Mouse (Mus musculus): ENCODE measurements around the gene Fam173a.
A peak's percentile ranks its signal among the peaks of the same experiment; 100 is the strongest.

Fam173a gene

DNA sequence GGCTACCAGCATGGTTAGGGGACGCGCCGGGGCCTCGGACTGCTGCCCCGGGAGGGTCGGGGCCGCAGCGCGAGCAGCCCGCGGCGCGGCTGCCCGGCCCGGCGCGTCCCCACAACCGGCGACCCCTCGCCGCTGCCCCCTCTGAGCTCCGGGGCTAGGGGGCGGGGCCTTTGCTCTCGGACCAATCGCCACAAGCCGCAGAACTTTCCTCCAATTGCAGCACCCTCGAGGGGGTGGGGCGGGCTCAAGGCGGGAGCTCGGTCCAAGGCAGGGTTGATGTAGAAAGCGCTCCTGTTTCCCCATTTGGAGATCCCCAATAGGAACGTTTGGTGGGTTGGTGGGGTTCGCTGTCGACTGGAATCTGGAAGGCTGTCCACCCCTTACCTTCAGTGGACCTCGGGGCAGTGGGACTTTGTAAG is 4.3 kb upstream of the Fam173a start, which contains the start of gene Metrn:
Metrn (minus strand) TSS at position 186 of the 419 bp plus-strand sequence.
- peak; percentile 95 for DNase-seq (ENCODE audit: low spot score)

DNA sequence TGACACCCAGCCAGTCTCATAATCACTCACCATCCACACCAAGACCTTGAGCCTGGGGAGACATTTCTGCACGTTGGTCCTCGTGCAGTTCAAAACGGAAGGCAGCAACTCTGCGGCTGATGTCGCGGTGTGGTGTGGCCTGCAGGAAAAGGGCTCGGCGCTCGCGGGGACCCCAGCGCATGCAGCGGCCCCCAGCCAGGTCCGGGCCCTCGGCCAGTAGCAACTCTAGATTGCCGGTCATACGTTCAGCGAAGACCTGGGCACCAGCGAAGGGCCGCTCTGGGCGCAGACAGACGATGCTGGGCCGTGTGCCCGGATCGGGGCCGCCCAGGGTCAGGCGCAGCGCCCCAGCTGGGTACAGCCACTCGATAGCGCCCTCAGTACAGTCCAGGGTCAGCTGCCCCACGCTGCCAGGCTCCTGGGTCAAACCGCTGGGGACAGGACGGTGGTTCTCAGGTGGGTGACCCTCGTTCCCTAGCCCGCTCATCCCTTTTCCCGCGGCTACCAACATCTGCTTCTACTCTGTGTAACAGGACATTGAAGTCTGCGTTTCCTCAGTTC is 3.6 kb upstream of the Fam173a start:
- DNase-seq (ENCODE audit: low spot score): peak; percentile 55

DNA sequence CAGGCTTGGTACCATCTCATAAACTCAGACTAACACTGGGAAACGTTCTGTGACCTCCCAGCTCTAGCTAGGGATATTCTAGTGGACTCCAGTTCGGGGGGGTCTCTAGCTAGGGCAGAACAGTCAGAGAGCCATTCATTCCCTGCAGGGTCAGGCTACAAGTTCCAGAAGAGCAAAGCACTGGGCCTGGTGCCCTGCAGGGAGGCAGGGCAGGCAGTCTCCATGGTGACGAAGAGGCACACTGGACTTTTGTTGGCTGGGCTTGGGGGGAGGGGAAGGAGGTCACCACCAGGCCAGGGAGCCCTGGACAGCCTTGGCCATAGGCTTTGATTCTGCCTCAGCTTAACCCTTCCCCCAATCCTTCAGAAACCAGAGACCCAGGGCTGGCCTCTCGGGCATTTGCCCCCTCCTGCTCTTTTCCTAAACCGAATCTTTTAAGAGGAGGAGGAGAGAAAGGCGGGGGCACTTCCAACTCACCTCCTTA is 3.0 kb upstream of the Fam173a start, which contains the start of gene AC134908.4:
AC134908.4 (minus strand) TSS at position 51 of the 484 bp plus-strand sequence.
- no peak for DNase-seq (ENCODE audit: low spot score)

DNA sequence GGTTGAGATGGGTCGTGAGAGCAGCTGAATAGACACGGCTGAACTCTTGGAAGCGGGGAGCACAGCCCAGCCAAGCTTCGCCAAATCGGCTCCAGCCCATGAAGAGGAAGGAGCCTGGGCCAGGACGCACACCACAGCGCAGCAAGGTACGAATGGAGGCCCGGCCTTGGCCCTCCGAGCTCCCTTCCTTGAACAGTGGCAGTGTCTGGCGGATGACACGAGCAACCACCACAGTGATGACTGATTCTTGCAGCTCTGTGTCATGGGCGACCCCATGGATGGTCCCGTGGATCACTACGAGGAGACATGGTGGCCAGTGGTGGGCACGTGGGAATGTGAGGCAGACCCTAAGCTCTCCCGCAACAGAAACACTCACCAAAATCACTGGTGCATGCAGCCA is 2.3 kb upstream of the Fam173a start:
- DNase-seq (ENCODE audit: low spot score): no peak

DNA sequence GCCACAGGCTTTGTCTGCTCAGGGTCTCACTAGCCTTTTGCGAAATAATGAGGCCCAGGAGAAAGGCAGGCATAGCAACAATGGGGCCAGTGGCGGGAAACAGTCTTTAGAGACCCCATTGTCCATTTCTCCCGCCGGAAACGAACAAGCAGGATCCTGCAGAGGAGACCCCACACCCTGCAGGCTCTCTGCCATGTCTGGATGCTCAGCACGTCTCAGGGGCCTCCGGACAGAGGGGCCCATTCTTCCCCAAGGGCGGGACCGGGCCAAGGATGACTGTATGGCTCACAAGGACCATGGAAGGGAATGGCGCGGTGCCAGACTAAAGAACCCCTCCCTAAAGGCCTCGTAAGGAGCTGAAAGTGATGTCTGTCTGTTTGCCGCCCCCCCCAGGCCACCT is 1.5 kb upstream of the Fam173a start:
- peak; percentile 59 for DNase-seq (ENCODE audit: low spot score)

DNA sequence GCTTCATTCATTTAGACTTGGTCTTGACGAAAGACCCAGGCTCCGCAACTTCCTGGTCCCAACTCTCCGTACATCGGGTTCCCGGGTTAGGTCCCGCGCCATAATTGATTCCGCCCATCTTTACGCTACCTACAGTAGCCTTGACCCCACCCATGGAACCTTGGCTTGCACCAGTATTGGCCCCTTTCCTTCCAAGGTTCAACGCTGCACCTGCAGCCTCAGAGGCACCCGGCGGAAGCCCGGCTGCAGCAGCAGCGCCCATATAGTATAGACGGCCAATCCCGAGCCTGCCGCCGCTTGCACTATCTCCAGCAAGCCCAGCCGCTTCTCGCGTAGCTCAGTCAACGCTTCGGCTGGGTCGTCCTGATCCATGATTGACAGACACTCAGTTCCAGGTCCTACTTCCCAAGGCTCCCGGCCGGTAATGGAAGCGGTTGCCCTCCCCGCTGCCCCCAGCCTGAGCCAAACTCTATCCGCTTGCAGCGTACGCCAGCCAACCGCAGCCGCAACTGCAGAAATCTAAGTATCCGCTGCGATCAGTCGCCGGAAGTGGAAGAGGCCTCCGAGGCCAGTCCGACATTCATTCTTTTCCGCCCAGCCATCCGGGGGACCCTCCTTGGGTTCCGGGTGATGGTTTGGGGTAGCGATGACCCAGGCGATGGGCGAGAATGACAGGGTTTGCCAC is 716 bp downstream of the Fam173a start:
- peak; percentile 89 for DNase-seq (ENCODE audit: low spot score)

DNA sequence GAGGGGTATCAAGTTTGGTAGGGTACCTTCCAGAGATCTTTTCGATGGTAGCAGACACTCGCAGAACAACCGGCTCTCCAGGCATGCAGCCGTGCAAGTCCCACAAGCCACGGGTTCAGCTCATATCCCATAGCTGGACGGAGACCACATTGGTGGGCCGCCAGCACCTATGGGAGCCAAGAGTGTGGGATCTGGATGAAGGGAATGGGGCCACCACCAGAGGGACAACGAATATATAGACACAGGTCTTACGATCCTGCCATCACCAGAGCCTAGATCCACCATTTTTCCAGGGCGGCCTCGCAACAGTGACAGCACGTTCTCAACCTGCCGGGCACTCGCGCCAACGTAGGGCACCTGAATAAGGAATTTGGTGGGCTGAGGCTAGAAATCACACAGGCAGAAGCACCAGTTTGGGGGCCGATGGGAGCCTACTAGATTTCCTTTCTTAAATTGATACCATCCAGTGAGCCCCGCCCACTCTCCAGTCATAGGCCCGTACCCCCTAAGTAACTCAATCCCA is 1.3 kb downstream of the Fam173a start:
- no peak for DNase-seq (ENCODE audit: low spot score)

DNA sequence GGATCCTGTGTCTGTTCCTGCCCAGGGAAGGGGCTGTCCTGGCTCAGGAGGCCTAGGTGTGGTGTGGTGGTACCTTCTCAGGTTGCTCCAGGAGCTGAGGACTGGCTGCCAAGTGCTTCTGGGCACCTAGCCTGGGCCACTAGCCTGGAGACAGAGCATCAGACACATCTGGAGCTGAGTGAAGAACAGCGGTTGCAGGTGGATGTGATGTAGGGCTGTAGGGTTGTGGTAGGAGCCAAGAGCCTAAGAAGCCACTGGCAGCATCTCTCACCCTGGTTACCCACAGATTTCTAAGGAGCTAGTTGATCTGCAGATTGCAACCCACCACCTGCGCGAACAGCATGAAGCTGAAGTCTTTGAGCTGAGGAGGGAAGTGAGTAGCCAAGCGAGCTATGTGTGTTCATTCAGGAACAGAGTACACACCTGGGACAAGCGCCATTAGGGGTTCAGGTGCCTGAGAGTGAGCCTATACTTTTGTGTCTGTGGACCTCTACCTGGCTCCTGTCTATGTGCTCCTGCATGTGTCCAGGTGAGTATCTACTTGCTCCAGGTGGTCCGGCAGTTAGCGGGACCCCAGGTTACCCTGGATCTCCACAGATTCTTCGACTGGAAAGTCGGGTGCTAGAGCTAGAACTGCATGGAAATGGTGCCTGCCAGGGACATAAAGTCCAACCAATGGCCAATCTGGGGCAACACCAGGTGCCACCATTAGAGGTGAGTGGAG is 5.8 kb downstream of the Fam173a start:
- DNase-seq (ENCODE audit: low spot score): no peak

DNA sequence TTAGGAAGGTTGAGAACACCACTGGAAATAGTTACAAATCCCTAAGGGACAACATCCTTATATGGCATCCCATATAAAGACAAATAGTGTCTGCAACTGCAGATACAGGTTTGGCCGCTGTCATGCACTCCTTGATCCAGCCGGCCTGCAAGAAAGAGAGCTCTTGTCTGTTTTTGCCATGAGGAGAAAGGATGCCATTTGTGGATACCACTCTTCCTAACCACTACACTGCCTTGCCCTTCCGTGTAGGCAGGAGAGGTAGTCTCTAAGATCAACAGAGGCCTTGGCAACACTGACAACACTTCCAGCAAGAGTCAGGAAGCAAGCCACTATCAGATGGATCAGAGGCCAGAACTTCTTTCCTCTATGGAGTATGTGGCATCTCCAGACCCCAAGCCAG is 6.4 kb downstream of the Fam173a start, which contains the start of gene Ccdc78:
Ccdc78 (plus strand) TSS at position 301 of the 400 bp plus-strand sequence.
- DNase-seq (ENCODE audit: low spot score): no peak

DNA sequence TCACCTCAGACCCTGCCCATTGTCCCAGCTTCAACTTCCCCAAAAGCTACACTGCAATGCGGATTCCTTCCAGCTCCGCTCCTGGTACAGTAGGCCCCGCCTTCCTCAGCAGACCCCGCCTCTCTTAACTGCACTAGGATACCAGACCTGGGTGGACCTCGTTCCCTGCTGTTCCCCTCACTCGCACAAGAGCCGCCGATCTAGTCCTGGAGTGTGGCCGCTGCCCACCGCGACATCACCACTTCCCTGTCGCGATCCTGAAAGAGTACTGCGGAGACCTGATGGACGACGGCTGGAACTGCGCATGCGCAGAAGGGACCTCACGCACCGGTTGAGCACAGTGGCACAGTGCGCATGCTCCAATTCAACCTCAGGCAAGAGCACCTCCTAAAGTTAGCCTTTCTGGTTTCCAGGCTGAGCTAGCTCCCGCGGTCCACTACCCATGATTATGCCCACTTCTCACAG is 7.4 kb downstream of the Fam173a start, which contains the start of gene Haghl:
Haghl (minus strand) TSS at position 393 of the 465 bp plus-strand sequence.
- peak; percentile 97 for DNase-seq (ENCODE audit: low spot score)

DNA sequence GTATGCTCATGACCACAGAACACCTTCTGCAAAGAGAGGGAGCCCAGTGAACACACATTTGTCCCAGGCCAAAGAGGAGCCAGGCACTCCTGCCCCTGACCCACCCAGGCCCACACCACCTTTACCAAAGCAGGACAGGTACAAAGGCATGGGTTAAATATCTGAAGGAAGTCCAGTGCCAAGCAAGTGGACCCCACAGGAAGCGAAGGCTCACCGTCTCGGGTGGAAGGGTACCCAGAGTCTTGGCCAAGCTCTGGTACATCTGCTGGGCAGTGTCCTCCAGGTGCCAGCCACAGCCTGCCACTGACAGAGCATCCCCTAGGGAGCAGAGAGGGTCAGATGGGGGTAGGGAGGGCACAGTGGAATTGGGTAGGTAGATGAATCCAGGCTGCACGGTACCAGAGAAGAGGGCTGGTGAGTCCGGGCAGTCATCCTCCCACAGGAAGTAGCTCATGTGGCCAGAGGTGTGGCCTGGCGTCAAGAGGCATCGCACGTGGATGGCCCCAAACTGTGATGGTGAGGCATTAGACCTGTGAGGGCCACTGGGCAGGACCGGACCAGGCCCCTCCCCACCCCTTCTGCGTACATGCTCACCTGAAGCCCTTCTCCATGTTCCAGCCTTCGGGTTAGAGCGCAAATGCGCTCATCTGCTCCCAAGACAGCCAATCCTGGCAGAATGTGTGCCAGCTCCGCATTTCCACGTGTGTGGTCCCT is 8.7 kb downstream of the Fam173a start:
- no peak for DNase-seq (ENCODE audit: low spot score)

DNA sequence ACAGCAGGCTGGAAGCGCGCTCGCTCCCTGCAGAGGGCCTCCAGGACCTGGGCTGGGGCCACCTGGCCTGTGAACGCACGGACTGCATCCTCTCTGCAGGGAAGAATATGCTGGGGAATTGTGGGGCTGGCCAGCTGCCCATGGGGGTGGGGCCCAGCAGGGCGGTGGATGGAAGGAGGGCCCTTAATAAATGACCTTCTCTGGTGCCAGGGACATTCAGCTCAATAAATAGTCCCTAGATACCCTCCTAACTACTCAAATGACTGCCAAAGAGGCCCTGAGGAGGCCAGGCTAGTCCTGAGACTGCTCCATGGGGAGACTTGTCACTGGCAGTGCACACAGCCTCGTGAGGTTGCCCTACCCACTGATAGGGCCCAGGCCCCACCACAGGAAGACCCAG is 9.6 kb downstream of the Fam173a start:
- peak; percentile 71 for DNase-seq (ENCODE audit: low spot score)

DNA sequence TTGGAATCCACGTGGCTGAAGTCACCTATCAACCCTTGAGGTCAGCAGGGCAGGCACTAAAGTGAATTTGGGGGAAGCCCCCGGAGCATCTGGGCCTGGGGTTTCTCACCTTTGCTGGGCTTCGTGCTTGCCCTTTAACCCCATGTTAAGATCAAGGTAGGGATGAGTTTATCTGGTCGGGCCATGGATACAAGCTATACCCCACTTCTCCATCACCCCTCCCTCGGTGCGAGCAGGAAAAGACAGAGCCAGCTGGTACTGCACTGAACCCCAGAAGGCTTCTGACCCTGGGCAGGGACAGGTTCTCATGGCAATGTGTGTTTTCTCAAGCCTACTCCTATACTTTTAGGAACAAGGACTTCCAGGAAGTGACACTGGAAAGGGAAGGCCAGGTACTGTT is 11.4 kb downstream of the Fam173a start:
- DNase-seq (ENCODE audit: low spot score): no peak

DNA sequence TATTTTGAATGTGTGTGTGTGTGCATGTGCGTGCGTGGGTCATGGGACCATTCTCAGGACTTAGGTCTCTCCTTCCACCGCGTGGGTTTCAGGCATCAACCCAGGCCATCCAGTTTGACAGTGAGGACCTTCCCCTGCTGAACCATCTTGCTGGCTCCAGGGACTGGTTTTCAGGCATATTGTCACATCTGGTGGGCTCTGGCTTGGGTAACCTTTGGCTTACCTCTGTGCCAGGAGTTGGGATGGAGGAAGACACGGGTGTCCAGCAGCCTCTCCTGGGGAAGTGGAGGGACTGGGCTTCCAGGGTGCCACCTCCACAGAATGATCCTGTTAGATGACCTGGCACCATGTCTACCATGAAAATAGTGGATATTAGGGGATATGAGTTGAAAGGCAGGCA is 14.8 kb downstream of the Fam173a start:
- no peak for DNase-seq (ENCODE audit: low spot score)

DNA sequence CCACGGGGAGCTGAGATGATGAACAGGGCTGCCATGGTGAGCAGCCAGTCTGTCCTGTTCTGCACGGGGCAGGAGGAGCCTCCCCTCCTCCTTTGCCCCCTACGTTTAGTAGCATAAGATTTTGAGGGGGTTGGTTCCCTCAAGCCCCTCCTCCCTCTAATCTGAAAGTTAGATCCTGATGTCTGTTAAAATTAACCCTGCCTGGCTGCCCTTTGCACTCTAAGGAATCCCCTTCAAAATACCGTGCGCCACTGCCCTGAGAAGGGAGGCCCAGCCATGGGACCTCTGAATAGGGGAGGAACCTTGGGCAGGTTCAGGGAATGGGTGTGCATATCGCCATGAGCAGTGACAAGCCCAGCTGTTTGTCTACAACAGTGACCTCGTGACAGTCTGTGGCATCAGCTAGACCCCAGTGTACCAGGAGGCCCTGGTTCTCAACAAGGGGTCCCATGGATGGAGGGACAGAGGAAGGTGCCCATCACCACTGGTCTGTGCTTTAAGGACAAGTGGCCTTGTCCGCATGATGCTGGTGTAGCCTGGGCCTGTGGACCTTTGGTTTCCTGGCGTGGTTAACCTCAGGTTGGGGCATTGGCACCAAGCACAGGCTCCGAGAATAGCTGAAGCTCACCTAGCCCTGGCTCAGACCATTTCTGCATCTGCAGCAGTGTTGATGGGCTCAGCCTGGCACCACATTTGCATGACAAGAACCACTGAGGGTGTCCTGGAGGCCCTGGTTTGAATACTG is 17.2 kb downstream of the Fam173a start:
- DNase-seq (ENCODE audit: low spot score): no peak

DNA sequence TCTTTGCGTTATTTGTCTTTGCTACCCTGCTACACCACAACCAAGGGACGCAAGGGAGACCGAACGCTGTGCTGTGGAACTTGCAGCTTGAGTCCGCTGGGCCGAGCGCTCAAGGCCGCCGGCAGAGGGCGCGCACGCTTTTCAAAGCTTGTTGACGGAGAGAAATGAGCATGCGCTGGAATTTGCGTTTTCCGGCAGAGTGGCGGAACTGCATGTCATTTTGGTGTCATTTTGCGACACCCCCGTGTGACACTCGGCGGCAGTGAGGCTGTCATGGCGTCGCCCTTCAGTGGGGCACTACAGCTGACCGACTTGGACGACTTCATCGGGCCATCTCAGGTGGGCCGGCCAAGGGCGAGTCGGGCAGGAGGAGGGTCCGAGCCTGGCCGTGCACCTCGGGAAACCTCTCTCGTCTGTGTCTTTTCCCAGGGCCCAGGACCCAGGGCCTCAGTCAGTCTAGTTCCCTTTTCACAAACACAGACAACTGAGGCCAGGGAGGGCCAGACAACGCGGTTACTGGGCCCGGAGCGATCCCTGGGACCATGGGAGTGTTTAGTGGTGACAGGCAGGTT is 19.1 kb downstream of the Fam173a start, which contains the start of gene Narfl:
Narfl (plus strand) TSS at position 228 of the 572 bp plus-strand sequence.
- DNase-seq (ENCODE audit: low spot score): peak; percentile 99

DNA sequence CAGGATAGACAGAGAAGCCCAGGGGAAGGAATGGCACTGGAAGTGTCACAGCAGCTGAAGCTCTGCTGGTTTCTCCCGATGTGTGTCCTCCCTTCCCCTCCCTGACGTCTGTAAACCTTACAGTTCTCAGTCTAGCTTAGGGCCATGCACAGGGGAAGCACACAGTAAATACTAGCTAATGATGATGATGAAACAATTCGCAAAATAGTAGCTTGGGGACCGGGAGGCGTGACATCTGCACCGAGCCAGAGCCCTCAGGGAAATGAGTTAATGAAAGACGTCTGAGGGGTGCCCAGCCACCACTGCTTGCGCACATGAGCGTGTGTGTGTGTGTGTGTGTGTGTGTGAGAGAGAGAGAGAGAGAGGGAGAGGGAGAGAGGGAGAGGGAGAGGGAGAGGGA is 23.4 kb downstream of the Fam173a start:
- no peak for DNase-seq (ENCODE audit: low spot score)

DNA sequence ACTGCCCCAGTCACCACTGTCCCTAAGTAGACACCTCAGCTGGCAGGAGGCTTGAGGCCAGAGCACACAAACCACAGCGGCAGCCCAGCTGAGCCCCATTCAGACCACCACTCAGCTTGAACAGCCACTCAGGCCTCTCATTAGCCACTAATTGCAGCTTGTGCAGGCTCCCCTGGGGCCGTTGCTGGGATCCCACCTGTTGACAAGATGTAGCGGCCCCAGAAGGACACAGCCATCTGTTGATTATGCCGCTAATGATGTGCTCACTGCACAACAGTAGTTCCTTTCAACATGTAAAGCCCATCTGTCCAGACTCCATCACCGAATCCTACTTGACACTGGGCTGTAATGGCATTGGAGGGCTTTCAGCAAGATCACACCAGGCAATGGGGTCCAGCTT is 26.8 kb downstream of the Fam173a start:
- DNase-seq (ENCODE audit: low spot score): no peak

DNA sequence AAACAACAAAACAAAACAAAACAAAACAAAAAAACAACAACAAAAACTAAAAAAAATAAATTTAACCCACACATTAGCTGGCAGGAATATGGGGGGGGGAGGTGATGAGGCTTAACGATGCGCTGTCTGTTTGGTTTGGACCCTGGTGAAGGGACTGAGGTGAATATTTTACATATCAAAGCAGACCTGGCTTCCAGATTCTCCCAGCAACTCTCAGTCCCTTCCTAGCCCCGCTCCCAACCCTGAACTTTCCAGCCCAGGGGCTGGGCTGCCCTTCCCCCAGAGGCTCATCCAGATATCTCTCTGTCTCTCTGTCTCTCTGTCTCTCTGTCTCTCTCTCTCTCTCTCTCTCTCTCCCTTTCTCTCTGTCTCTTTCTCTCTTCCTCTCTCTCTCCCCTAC is 30.1 kb downstream of the Fam173a start:
- no peak for DNase-seq (ENCODE audit: low spot score)

DNA sequence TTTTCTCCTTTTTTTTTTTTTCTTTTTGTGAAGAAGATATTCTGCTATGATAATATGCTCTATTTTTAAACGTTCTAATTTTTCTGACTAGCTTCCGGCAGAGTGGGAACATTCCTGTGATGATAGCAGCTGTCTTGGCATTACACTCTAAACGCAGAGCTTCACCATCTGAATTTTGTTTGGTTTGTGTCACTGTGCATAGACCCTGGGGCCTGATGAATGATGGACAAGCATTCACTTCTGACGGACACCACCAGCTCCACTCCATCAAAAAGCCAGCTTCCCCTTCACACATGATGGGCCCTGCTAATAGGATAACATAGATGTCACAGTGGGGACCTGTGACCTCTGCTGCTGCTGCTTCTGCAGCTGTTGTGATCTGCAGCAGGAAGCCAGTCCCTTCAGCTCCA is 31.1 kb downstream of the Fam173a start:
- no peak for DNase-seq (ENCODE audit: low spot score)

DNA sequence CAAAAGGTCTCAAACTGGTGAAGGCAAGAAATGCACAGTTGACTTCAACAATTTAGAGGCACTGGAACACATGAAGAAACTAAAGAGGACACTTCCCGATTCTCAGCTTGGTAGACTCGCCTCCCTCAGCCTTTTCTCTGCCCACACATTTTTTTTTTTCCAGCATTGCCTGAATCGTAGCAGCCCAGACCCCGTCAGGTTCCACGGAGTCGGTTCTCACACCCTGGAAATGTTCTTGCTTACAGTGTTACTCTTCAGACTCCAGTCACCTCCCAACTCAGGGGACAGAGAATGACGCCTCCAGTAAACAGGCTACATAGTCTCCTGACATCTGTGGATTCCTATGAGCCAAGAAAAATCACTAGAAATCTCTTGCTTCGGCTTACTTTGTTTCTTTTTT is 32.6 kb downstream of the Fam173a start:
- DNase-seq (ENCODE audit: low spot score): no peak
